Mouse (Mus musculus) kidney, postnatal 10 days (tissue): ENCODE results near the gene Tex52.

Experiments
- DNase-seq: peaks from one replicate; pipeline ENCODE4 v3.0.0; 2021; ENCODE audit warnings: mixed read lengths

Gene Tex52

GRCm38 (mm10) chr6:128432356-128432915, 57.2 kb downstream of the Tex52 start:
- DNase-seq, result no peak

- DNase-seq, result no peak
These were observed 58.3 kb downstream of the Tex52 start for GRCm38 (mm10) chr6:128433566-128433965.
